8 mouse cellular contexts compared by ENCODE assay signal in the genomic region with DNA sequence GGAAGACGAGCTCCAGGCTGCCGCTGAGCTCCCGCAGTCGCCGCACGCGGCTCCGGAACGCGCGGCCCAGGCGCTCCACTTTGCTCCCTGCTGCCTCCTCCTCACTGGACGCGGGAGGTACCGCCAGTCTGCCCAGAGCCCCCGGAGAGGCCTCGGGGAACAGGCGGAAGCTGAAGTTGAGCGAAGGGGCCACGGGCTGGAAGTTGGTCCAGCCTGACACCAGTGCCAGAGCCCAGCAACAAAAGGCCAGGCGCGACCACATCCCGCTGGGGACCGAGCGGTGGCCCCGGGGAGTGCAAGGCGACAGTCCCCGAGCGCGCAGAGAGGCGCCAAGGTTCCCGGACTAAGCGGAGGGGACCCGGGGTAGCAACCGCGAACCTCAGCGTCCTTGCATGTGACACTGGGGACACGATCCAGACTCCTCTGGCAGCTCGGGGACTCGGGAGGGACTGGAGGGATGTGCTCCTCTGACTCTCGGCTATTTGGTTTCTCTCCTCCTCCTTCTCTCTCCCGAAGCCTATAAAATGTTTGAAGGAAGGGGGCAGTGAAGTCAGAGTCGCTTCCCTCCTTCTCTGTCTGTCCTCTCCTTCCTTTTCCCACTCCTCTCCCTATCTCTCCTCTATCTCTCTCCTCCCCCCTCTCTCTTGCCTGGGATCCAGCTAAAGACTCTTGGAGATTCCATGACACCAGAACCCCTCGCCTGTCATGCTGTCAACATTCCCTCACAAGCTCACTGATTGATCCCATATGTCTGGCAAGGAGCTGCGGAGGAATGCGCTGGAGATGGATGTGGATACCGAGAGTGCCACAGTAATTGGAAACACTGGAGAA. TPM values are rescaled to one million over a fixed set of nuclear protein-coding genes. Genes with fewer than 3 reads are reported as not detected.
DNase-seq lines count a peak whose midpoint lies in the region; ATAC-seq and TF ChIP-seq lines count a peak whose summit lies in the region.

TSS of gene Svep1 (minus strand) at position 745 of the 831 bp plus-strand sequence.

- peak within 1 kb of the TSS; percentile 82 for H3K4me3 ChIP-seq in testis, adult 2 months (ENCODE audit: control insufficient read depth, low read depth, low read length)
- peak within 1 kb of the TSS; percentile 68 for H3K4me3 ChIP-seq in intestine, embryonic 16.5 days (ENCODE audit: low read length)
- peak within 1 kb of the TSS; percentile 31 for H3K4me3 ChIP-seq in liver, postnatal 0 days (ENCODE audit: low read depth, low read length)
- H3K4me3 ChIP-seq in neural tube, embryonic 15.5 days (replicated peaks) = peak within 1 kb of the TSS; percentile 56

- under 1% methylated on average over 47 of the region's 47 CpGs for WGBS in intestine, embryonic 16.5 days
- 3% methylated on average over 43 of the region's 47 CpGs for WGBS in liver, postnatal 0 days (ENCODE audit: insufficient replicate concordance)
- WGBS in neural tube, embryonic 15.5 days = under 1% methylated on average over 45 of the region's 47 CpGs

- H3K36me3 ChIP-seq in testis, adult 2 months (ENCODE audit: control insufficient read depth, insufficient read depth, low read length) = no peaks in the 10 kb centered on the region
- no peaks in the 10 kb centered on the region for H3K36me3 ChIP-seq in intestine, embryonic 16.5 days (ENCODE audit: control insufficient read depth, insufficient read depth, low read length)
- no peaks in the 10 kb centered on the region for H3K36me3 ChIP-seq in liver, postnatal 0 days (replicated peaks; ENCODE audit: insufficient read depth, low read length)
- no peaks in the 10 kb centered on the region for H3K36me3 ChIP-seq in neural tube, embryonic 15.5 days

- DNase-seq in testis, postnatal 14 days (ENCODE audit: low spot score) = no peak
- no peak for DNase-seq in gonadal fat pad, adult 2 months (ENCODE audit: low read depth)
- peak; percentile 19 for DNase-seq in liver, postnatal 0 days

- TF ChIP-seq CTCF in testis, adult 2 months (IDR thresholded peaks at IDR 0.05; ENCODE audit: control insufficient read depth, insufficient read depth, insufficient replicate concordance, low read depth, low read length) = no peak
- TF ChIP-seq CTCF in liver, postnatal 0 days (IDR thresholded peaks at IDR 0.05; ENCODE audit: low read depth) = no peak

- no peak for TF ChIP-seq EP300 in liver, postnatal 0 days (IDR thresholded peaks at IDR 0.05; ENCODE audit: low read depth)

- no peaks in the 10 kb centered on the region for H3K9me3 ChIP-seq in intestine, embryonic 16.5 days (ENCODE audit: control insufficient read depth, low read length)
- H3K9me3 ChIP-seq in liver, postnatal 0 days (ENCODE audit: low read length) = no peaks in the 10 kb centered on the region
- H3K9me3 ChIP-seq in neural tube, embryonic 15.5 days (replicated peaks) = no peaks in the 10 kb centered on the region

- ATAC-seq in common myeloid progenitor, adult 5-6 weeks (replicated peaks; ENCODE audit: low read depth, poor library complexity, severe bottlenecking) = peak; percentile 65; the same call in 1 of the 2 replicates
- peak; percentile 74 for ATAC-seq in intestine, embryonic 16.5 days
- ATAC-seq in liver, postnatal 0 days = no peak
- peak; percentile 86 for ATAC-seq in neural tube, embryonic 15.5 days (ENCODE audit: low FRiP score)
- no peak for ATAC-seq in monocyte, adult 5-6 weeks (replicated peaks; ENCODE audit: insufficient number of reproducible peaks, low FRiP score, low TSS enrichment, poor library complexity, severe bottlenecking)

- H3K4me1 ChIP-seq in testis, adult 2 months (ENCODE audit: control insufficient read depth, insufficient read depth, low read length) = peaks cover 9% of the 10 kb centered on the region
- H3K4me1 ChIP-seq in intestine, embryonic 16.5 days (ENCODE audit: control insufficient read depth, insufficient read depth, low read length) = peaks cover 3% of the 10 kb centered on the region; the same call in 1 of the 2 replicates
- H3K4me1 ChIP-seq in liver, postnatal 0 days (ENCODE audit: insufficient read depth) = no peaks in the 10 kb centered on the region
- peaks cover 16% of the 10 kb centered on the region for H3K4me1 ChIP-seq in neural tube, embryonic 15.5 days

- H3K27ac ChIP-seq in testis, adult 2 months (ENCODE audit: control insufficient read depth, insufficient read depth, low read depth, low read length) = no peak within 1 kb of the TSS
- peak within 1 kb of the TSS; percentile 81 for H3K27ac ChIP-seq in intestine, embryonic 16.5 days (ENCODE audit: low read length)
- 0 out of 2 replicates have a peak within 1 kb of the TSS, but pooled peaks have one; percentile 22 for H3K27ac ChIP-seq in liver, postnatal 0 days (ENCODE audit: low read depth)
- no peak within 1 kb of the TSS; the same call in 1 of the 2 replicates for H3K27ac ChIP-seq in neural tube, embryonic 15.5 days (replicated peaks)

- peak within 1 kb of the TSS; percentile 77 for H3K9ac ChIP-seq in intestine, embryonic 16.5 days (ENCODE audit: low read depth, low read length)
- H3K9ac ChIP-seq in liver, postnatal 0 days (replicated peaks) = no peak within 1 kb of the TSS
- H3K9ac ChIP-seq in neural tube, embryonic 15.5 days (replicated peaks) = peak within 1 kb of the TSS; percentile 52

- H3K27me3 ChIP-seq in testis, adult 2 months (ENCODE audit: control insufficient read depth, insufficient read depth, low read length) = no peaks in the 10 kb centered on the region
- H3K27me3 ChIP-seq in intestine, embryonic 16.5 days (replicated peaks; ENCODE audit: control insufficient read depth, insufficient read depth, low read length) = peaks cover 13% of the 10 kb centered on the region
- peaks cover 20% of the 10 kb centered on the region for H3K27me3 ChIP-seq in liver, postnatal 0 days (ENCODE audit: insufficient read depth, low read length)
- H3K27me3 ChIP-seq in neural tube, embryonic 15.5 days (replicated peaks) = peaks cover 34% of the 10 kb centered on the region

- peak within 1 kb of the TSS; percentile 82 for H3K4me2 ChIP-seq in intestine, embryonic 16.5 days (ENCODE audit: low read depth, low read length)
- H3K4me2 ChIP-seq in liver, postnatal 0 days (ENCODE audit: low read depth, low read length) = peak within 1 kb of the TSS; percentile 61
- peak within 1 kb of the TSS; percentile 99 for H3K4me2 ChIP-seq in neural tube, embryonic 15.5 days

- TF ChIP-seq POLR2A in testis, adult 2 months (IDR thresholded peaks at IDR 0.05; ENCODE audit: control insufficient read depth, low read depth, low read length) = no peak

RNA-seq across cellular contexts. Expression of gene Svep1, which starts in this region (rescaled TPM):
- 0.74 and 0.82 TPM in 2 replicates for polyA plus RNA-seq in testis, adult 2 months (2012; rRNA removed)
- 0.05 TPM in 2 replicates for total RNA-seq in common myeloid progenitor, adult 5-6 weeks (2017)
- polyA plus RNA-seq in gonadal fat pad, adult 2 months (2012; rRNA removed) = 12.2 and 15.1 TPM in 2 replicates
- polyA plus RNA-seq in intestine, embryonic 16.5 days (2015; fragmentation: Nextera tagmentation; extraction: Ambion mirVana) = 5.2 and 5.5 TPM in 2 replicates
- polyA plus RNA-seq in liver, postnatal 0 days (2015; fragmentation: Nextera tagmentation; extraction: Ambion mirVana) = 0.11 and 0.12 TPM in 2 replicates
- polyA plus RNA-seq in neural tube, embryonic 15.5 days (2015; fragmentation: Nextera tagmentation; extraction: Ambion mirVana) = 0.90 and 1.7 TPM in 2 replicates
- not detected in 3 replicates for total RNA-seq in monocyte, adult 5-6 weeks (2017)

Comparison
In these comparisons a context has a peak if more than half of its experiments do, and no peak if none do; other contexts are left out.
1. Peak in ATAC-seq in common myeloid progenitor, adult 5-6 weeks; RNA of the gene not detected or under 1 TPM.
2. Peak in DNase-seq, H3K4me3 ChIP-seq, H3K27ac ChIP-seq and H3K4me2 ChIP-seq in liver, postnatal 0 days; RNA of the gene not detected or under 1 TPM.
3. H3K4me3 ChIP-seq: peak in every context shown above with its lines; median percentile 82 in testis, adult 2 months; 68 in intestine, embryonic 16.5 days; 56 in neural tube, embryonic 15.5 days; 31 in liver, postnatal 0 days.
4. ATAC-seq: peak in intestine, embryonic 16.5 days (single experiment) and neural tube, embryonic 15.5 days (single experiment); none in liver, postnatal 0 days (single experiment) and monocyte, adult 5-6 weeks (single experiment).
5. Peak in every context shown above with its lines, with median percentiles within 50 percentile points of each other: H3K4me2 ChIP-seq.